Mouse (Mus musculus) heart, adult 8-10 months (tissue): ENCODE measurements around the gene Stat1. TPM values are rescaled to one million over a fixed set of nuclear protein-coding genes. Genes with fewer than 3 reads are reported as not detected.
A peak's percentile ranks its signal among the peaks of the same experiment; 100 is the strongest.

Experiments used
- DNase-seq: peaks from one replicate; pipeline ENCODE4 v3.0.0; 2022; ENCODE audit warnings: low spot score
- total RNA-seq, 4 experiments: library from RNA; stranded (reverse); gene quantifications; 2 replicates each; pipeline ENCODE4 v1.2.4; 2022

Gene Stat1
- total RNA-seq, 4 experiments from 2014 or later = 26.0 to 33.9 (median 26.9) TPM

DNA sequence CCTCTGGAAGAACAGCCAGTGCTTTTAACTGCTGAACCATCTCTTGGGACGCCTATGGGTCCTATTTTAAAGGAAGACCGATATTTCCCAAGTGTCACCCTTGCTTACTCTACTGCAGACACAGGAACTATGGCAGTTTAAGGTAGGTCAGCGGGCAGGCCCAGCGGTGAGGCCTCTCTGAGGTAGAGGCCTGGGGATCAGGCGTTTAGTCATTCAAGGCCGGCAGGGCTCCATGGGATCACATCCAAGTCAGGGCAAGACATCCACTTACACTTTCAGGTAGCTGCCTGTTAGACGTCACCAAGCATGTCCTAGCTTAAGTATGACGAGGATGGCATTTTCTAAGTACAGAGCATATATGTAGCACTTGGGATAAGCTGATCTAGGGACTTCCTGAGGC, 41.9 kb downstream of the Stat1 start:
- no peak for DNase-seq

DNA sequence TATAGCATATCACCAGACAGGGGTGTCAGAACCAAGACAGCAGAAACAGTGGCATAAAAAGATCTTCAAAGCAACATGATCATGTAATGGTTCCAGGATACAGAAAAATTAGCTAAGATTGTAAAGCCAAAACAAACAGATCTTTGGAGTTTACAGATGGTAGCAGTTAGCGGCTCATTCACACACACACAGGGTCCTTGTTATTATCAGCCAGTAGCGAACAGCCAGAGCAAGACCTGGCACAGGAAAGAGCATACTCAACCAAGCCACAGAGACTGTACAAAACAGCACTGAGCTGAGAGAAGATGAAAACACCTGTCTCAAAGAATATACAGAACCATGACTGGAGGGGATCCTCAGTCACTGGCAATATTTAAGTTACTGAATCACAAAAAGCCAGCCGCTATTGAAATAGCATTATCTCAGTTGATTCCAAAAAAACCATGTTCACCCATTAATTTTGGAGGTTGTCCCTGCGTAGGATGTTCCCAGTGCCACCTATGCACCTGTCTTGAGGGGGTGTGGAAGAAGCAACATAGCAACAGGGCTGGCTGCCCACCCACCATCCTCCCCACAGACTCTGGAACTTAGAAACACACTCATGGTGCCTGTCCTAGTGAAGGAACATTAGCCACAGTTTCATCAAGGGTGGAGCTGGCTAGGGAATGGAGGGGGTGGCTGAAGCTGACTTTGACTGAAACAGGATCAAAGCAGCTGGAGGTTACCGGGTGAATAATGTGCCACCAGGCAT, 44.6 kb downstream of the Stat1 start:
- no peak for DNase-seq

DNA sequence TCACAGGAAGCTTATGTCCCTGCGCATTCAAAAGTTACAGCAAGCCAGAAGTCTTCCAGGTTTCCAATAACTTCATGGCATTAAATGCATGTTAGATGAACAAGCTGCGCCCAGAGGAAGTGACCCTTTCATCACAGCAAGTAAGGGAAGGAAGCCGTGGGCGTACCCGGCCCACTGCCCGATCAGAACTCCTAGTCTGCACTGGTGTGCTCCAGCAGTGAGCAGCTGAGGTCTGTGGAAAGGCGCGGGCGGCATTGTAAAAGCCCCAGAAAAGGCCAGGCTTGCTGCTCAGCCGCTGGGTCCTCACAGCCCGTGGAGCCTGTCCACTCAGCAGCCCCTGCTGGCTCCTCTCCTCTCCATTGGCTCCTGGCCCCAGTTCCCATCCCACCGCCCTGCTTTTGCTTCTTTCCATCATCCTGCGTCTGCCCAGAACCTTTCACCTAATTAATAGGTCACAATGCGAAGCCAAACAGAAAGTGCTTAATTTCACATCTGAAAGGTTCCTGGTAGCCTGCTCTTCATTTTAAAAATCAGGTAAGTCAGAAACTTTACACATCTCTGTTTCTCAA, 47.5 kb downstream of the Stat1 start:
- peak; percentile 35 for DNase-seq

DNA sequence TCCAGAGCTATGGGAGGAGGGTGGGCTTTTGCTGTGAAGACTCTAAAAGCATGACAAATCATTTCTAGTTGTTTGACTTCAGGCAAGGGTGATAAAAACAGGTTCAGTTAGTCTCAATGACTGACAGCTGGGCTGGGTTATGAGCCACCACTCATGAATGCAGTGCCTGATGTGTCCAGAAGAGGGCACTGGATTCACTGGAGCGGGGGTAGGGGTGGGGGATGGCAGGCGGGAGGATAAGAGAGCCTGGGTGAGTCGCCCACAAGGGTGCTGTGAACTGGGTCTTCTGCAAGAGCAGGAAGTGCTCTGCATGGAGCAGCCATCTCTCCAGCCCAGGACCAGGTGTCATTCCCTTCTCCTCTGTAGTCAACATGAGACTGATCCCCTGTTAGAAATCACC, 50.8 kb downstream of the Stat1 start:
- DNase-seq = no peak

DNA sequence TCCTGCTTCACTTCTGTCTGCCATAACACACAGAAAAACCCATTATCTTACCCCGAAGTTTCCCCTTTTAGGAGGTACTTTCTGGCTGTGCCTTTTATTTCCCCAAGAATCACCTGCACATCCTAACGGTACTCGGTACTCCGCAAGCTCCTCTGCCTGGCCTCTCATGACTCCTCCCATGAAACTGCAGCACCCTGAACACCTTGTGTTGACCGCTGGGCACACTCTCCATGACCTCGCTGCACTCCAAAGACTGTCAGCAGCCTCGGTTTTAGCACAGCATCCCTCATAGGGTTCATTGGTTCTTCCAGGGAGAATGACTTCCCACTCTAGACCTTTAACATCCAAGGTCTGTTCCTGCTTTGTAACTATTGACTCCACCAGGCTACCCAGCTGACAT, 51.5 kb downstream of the Stat1 start:
- no peak for DNase-seq

DNA sequence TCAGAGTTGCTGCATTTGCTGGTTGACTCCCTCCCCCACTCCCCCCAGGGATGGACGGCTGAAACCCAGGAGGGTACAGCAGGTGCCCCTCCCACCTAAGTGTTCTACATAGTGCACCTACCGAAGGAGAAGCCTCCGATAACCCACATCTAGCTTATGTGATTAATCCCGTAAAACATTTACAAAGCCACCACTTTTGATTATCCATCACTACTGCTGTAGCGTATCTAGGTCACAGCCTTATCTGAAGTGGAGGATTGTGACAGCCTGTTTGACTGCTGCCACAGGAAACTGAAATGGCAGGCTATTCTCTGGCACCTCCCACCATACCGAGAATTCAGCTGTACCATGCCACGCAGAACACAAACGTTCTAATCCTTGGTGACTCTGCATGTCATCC, 52.0 kb downstream of the Stat1 start:
- no peak for DNase-seq

DNA sequence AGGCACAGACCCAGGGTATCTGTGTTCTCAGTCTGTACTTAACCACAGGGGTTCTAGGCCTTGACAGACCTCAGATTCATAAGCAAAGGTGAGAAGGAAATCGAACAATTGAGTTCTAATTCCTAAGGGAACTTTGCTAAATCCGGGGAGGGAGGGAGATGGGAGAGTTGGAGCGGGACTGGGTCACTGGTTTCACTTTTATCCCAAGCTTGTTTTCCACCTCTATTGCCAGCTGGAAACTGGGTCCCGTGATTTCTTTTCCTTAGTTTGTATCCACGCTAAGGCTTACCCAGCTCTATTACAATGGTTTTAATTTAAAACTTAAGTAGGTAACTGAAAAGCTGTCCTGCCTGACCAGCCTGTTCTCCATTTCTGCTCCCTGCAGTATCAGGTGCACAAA, 56.1 kb downstream of the Stat1 start:
- peak; percentile 35 for DNase-seq

DNA sequence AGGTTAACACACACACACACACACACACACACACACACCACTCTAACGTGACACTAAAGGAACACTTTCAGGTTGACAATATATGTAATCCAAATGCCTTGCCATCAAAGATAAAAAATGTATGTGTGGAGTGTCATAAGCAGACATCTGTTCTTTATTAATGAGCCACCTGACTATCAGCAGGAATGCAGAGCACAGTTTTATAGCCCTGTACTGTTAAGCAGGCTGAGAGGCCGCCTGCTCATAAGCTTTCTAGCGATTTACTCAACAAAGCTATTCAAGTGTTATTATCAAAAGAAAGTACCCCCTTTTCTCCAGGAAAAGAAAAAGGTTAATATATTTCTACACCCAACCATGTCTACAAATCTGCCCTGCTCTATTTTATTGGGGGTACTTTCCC, 56.7 kb downstream of the Stat1 start:
- no peak for DNase-seq

DNA sequence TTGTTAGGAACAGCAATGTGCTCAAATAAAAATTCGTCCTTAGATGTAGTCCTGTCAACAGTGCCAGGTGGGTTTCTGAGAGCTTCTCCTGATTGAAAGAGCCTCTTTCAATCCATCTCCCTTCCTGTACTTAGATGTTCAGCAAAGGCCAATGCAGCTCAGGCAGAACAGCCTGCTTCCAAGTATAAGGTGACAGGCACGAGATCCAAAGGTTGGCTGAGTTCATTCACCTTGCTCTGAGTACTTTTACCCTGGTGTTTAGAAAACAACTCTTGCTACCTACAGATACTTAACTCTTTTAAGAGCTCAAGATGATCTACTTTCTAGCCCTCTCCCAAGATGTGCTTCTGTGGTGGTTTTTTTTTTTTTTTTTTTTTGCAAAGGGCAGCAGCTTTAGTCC, 57.8 kb downstream of the Stat1 start:
- DNase-seq = no peak

DNA sequence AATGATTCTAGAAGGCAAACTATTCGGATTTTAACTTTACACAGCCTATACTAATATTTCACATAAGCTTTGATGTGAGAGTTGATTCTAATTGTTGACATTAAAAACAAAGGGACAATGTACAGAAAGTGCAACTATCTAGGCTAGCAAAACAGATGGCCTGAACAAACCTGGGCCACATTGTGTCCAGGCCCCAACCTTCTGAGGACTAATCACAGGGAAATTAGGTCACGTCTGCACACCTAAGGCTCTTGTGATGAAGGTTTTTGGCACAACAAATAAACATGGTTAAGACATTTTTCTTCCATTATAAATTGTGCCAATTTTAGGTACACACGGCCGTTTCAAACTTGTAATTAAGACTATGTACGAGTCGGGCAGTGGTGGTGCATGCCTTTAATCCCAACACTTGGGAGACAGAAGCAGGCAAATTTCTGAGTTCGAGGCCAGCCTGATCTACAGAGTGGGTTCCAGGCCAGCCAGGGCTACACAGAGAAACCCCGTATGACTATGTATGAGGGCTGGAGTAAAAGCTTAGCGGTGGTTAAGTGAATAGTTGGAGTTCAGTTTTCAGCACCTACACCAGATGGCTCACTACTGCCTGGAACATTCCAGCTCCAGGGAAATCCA, 60.8 kb downstream of the Stat1 start:
- no peak for DNase-seq

DNA sequence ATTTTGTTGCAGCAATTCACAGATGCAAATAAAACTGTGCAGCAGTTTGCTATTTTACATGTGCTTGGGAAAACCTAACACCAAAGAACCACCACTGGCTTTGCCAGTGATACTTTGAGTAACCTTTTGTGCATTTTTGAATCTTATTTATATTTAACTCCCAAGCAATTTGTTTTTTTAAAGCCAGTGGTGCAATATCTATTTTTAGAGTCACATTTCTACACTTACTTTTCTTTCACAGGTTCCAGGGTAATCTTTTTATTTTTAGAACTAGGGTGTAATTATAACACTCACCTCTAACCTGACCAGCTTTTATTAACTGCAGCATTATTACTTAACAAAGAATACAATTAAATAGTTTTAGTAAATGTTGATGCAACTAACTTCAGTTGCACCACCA, 62.8 kb downstream of the Stat1 start:
- DNase-seq = no peak

DNA sequence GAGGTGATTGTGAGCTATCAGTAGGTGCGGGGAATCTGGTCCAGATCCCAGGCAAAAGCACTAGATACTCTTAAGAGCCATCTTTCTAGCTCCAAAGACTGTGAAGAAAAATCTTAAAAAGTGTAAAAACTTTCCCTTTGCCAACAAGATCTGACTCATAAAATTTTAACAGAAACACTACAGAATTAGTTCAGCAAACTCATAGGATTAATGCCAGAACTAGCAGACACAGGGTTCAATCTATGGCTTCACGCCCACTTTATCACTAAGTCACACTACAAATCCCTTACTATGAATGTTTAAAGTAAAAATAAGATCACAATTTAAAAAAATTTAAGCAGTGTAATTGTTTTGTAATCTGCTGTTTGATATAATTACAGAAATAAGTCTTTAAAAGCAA, 63.8 kb downstream of the Stat1 start:
- DNase-seq = no peak

Other genes starting within 250 kb of the Stat1 start
- gene Myo1b, start 203.4 kb upstream of the Stat1 start, total RNA-seq = 10 to 100 TPM; 20.4 to 24.5 (median 20.7) TPM
- under 1 TPM in 2 of 4 experiments, not detected in 2; 0.28 to 0.35 TPM for gene Stat4, start 132.3 kb upstream of the Stat1 start, total RNA-seq
- gene Gls, start 113.8 kb downstream of the Stat1 start, total RNA-seq = 10 to 100 TPM; 66.5 to 87.3 (median 81.9) TPM